Mouse (Mus musculus) liver, embryonic 11.5 days (tissue): Measurements from ENCODE around the gene Cckbr. TPM values are rescaled to one million over a fixed set of nuclear protein-coding genes. Genes with fewer than 3 reads are reported as not detected.

Source experiments
- ATAC-seq: fragments of 200-750 bp; cut with Nextera tagmentation; replicated peaks from 2 replicates; pipeline ENCODE4 v1.8.0; 2017; ENCODE audit warnings: moderate number of reproducible peaks, mild to moderate bottlenecking, moderate TSS enrichment, moderate library complexity; ENCODE audit not compliant: low FRiP score
- DNase-seq: peaks from one replicate; pipeline ENCODE4 v3.0.0-alpha.2; 2017; ENCODE audit warnings: low spot score
- H3K27ac ChIP-seq: fragments of 300-500 bp; sonication (generic); 2 replicates; pipeline ENCODE4 v1.5.1; 2014; ENCODE audit warnings: mild to moderate bottlenecking, low read depth, low read length, control low read depth
- H3K27me3 ChIP-seq: fragments of 300-500 bp; sonication (generic); replicated peaks from 2 replicates; pipeline ENCODE4 v1.6.1; 2014; ENCODE audit warnings: low read length, mixed read lengths; ENCODE audit not compliant: control insufficient read depth, insufficient read depth
- H3K36me3 ChIP-seq: fragments of 300-500 bp; sonication (generic); 2 replicates; pipeline ENCODE4 v1.6.1; 2014; ENCODE audit warnings: mild to moderate bottlenecking, low read length, moderate library complexity, mixed read lengths; ENCODE audit not compliant: control insufficient read depth, insufficient read depth
- H3K4me1 ChIP-seq: fragments of 300-500 bp; sonication (generic); replicated peaks from 2 replicates; pipeline ENCODE4 v1.6.1; 2014; ENCODE audit warnings: low read length, mixed read lengths; ENCODE audit not compliant: control insufficient read depth, insufficient read depth
- H3K4me2 ChIP-seq: fragments of 300-500 bp; sonication (generic); 2 replicates; pipeline ENCODE4 v1.6.1; 2014; ENCODE audit warnings: mild to moderate bottlenecking, control low read depth, moderate library complexity
- H3K4me3 ChIP-seq: fragments of 300-500 bp; sonication (generic); 2 replicates; pipeline ENCODE4 v1.5.1; 2014; ENCODE audit warnings: low read depth, low read length, control low read depth
- H3K9ac ChIP-seq: fragments of 300-500 bp; sonication (generic); 2 replicates; pipeline ENCODE4 v1.6.1; 2014; ENCODE audit warnings: low read depth, low read length, control low read depth
- H3K9me3 ChIP-seq: fragments of 300-500 bp; sonication (generic); 2 replicates; pipeline ENCODE4 v1.6.1; 2016; ENCODE audit warnings: low read length, inconsistent platforms, mixed read lengths; ENCODE audit not compliant: control insufficient read depth
- WGBS: fragments of 180-500 bp; shearing (Covaris S2); extraction: QIAGEN DNeasy Blood & Tissue Kit; methylation state at CpG from one replicate; pipeline ENCODE4 v1.1.7; 2014; 5-methylcytosine and 5-hydroxymethylcytosine counted together
- polyA plus RNA-seq: library from polyadenylated mRNA; unstranded; fragments of >200 nt; fragmentation: Nextera tagmentation; extraction: Ambion mirVana; gene quantifications from 2 replicates; pipeline ENCODE4 v1.2.1, GENCODE M21; 2014

Gene Cckbr
- 0.05 TPM in 1 of 2 replicates, not detected in the other for polyA plus RNA-seq

- Histone ChIP-seq H3K9me3 (no peaks in the 10 kb centered on the region), H3K27ac (no peak within 1 kb of the TSS), H3K27me3 (peaks cover 31% of the 10 kb centered on the region), H3K4me2 (peak within 1 kb of the TSS; percentile 55), H3K4me3 (peak within 1 kb of the TSS; percentile 26), H3K36me3 (no peaks in the 10 kb centered on the region), H3K9ac (no peak within 1 kb of the TSS), H3K4me1 (no peaks in the 10 kb centered on the region)
- DNase-seq (no peak), ATAC-seq (peak; percentile 29; the same call in 1 of the 2 replicates)
- 3% methylated on average over 31 of the region's 31 CpGs for WGBS
Measured at GRCm38 (mm10) chr7:105425424-105426043, at the start of gene Cckbr. Gene Cckbr (plus strand): TSS chr7:105425731.

GRCm38 (mm10) chr7:105380329-105380728, 45.2 kb upstream of the Cckbr start:
- no peaks in the 10 kb centered on the region for H3K9me3 ChIP-seq
- WGBS, result 89% methylated on average over 3 of the region's 3 CpGs
- no peak overlapping the region for H3K4me3 ChIP-seq
- no peak overlapping the region for H3K4me2 ChIP-seq
- H3K27ac ChIP-seq, result no peak overlapping the region
- no peaks in the 10 kb centered on the region for H3K27me3 ChIP-seq
- DNase-seq (no peak), ATAC-seq (no peak)
- H3K9ac ChIP-seq, result no peak overlapping the region
- peaks cover 42% of the 10 kb centered on the region for H3K36me3 ChIP-seq
- no peaks in the 10 kb centered on the region for H3K4me1 ChIP-seq

GRCm38 (mm10) chr7:105387696-105388095, 37.8 kb upstream of the Cckbr start:
- H3K9me3 ChIP-seq, result no peaks in the 10 kb centered on the region
- 88% methylated on average over 2 of the region's 2 CpGs for WGBS
- H3K4me1 ChIP-seq, result no peaks in the 10 kb centered on the region
- ATAC-seq (no peak), DNase-seq (no peak)
- H3K27me3 ChIP-seq, result no peaks in the 10 kb centered on the region
- H3K36me3 ChIP-seq, result peaks cover 28% of the 10 kb centered on the region
- no peak overlapping the region for H3K27ac ChIP-seq
- H3K9ac ChIP-seq, result no peak overlapping the region
- H3K4me3 ChIP-seq, result no peak overlapping the region
- no peak overlapping the region for H3K4me2 ChIP-seq

GRCm38 (mm10) chr7:105390236-105390635, 35.3 kb upstream of the Cckbr start:
- H3K9me3 ChIP-seq, result no peaks in the 10 kb centered on the region
- no peak overlapping the region for H3K27ac ChIP-seq
- DNase-seq, result no peak
- H3K4me3 ChIP-seq, result no peak overlapping the region
- 91% methylated on average over 2 of the region's 2 CpGs for WGBS
- H3K4me2 ChIP-seq, result no peak overlapping the region
- no peaks in the 10 kb centered on the region for H3K4me1 ChIP-seq
- no peak overlapping the region for H3K9ac ChIP-seq
- H3K27me3 ChIP-seq, result no peaks in the 10 kb centered on the region
- no peak for ATAC-seq
- peaks cover 12% of the 10 kb centered on the region for H3K36me3 ChIP-seq

GRCm38 (mm10) chr7:105394606-105395005, 30.9 kb upstream of the Cckbr start:
- Histone ChIP-seq H3K9ac (no peak overlapping the region), H3K27ac (no peak overlapping the region), H3K4me3 (no peak overlapping the region), H3K4me2 (no peak overlapping the region), H3K9me3 (no peaks in the 10 kb centered on the region), H3K27me3 (no peaks in the 10 kb centered on the region), H3K4me1 (peaks cover 7% of the 10 kb centered on the region; the same call in 1 of the 2 replicates), H3K36me3 (peaks cover 4% of the 10 kb centered on the region)
- WGBS, result 89% methylated on average over 1 of the region's 1 CpGs
- no peak for DNase-seq
- no peak for ATAC-seq

- H3K27ac ChIP-seq, result no peak overlapping the region
- no peak overlapping the region for H3K4me3 ChIP-seq
- H3K9ac ChIP-seq, result no peak overlapping the region
- no peaks in the 10 kb centered on the region for H3K27me3 ChIP-seq
- DNase-seq, result no peak
- H3K4me2 ChIP-seq, result no peak overlapping the region
- ATAC-seq, result no peak
- no peaks in the 10 kb centered on the region for H3K36me3 ChIP-seq
- H3K4me1 ChIP-seq, result peaks cover 7% of the 10 kb centered on the region; the same call in 1 of the 2 replicates
- no peaks in the 10 kb centered on the region for H3K9me3 ChIP-seq
Measured at GRCm38 (mm10) chr7:105395131-105395820, 30.3 kb upstream of the Cckbr start.

GRCm38 (mm10) chr7:105396126-105396525, 29.4 kb upstream of the Cckbr start:
- ATAC-seq (no peak), DNase-seq (no peak)
- no peak overlapping the region for H3K4me3 ChIP-seq

GRCm38 (mm10) chr7:105399058-105399934, 26.2 kb upstream of the Cckbr start:
- H3K9ac ChIP-seq, result peak overlapping the region; percentile 81
- no peaks in the 10 kb centered on the region for H3K9me3 ChIP-seq
- no peaks in the 10 kb centered on the region for H3K27me3 ChIP-seq
- no peaks in the 10 kb centered on the region for H3K36me3 ChIP-seq
- ATAC-seq, result peak; percentile 16
- H3K27ac ChIP-seq, result peak overlapping the region; percentile 40
- peak overlapping the region; percentile 84 for H3K4me3 ChIP-seq
- H3K4me2 ChIP-seq, result peak overlapping the region; percentile 90
- no peak for DNase-seq
- 2% methylated on average over 25 of the region's 25 CpGs for WGBS
- peaks cover 7% of the 10 kb centered on the region; the same call in 1 of the 2 replicates for H3K4me1 ChIP-seq

More at GRCm38 (mm10) chr7:105396126-105396525, 29.4 kb upstream of the Cckbr start:
- Histone ChIP-seq H3K4me1 (peaks cover 7% of the 10 kb centered on the region; the same call in 1 of the 2 replicates), H3K9me3 (no peaks in the 10 kb centered on the region), H3K36me3 (no peaks in the 10 kb centered on the region), H3K4me2 (no peak overlapping the region), H3K27ac (no peak overlapping the region), H3K9ac (no peak overlapping the region), H3K27me3 (no peaks in the 10 kb centered on the region)
